Mouse (Mus musculus) MEL (cell line): Measurements from ENCODE around the gene Npas4.

Experiments used
- KAT2A ChIP-seq: conservative IDR thresholded peaks from 2 replicates; pipeline ENCODE4 v1.6.1; 2012; ENCODE audit warnings: low read depth, low read length, improper control_type of control experiment, inconsistent platforms
- NRF1 ChIP-seq: IDR thresholded peaks from 2 replicates; pipeline ENCODE4 v1.6.1; 2014; ENCODE audit warnings: low read depth, mild to moderate bottlenecking, inconsistent platforms, low read length, improper control_type of control experiment, moderate library complexity; ENCODE audit not compliant: poor library complexity, insufficient read depth, severe bottlenecking
- POLR2AphosphoS2 ChIP-seq: IDR thresholded peaks from 2 replicates; pipeline ENCODE4 v1.6.1; 2011; ENCODE audit warnings: low read length, improper control_type of control experiment
- UBTF ChIP-seq: IDR thresholded peaks from 2 replicates; pipeline ENCODE4 v1.6.1; 2012; ENCODE audit warnings: low read depth, mild to moderate bottlenecking, inconsistent platforms, low read length, improper control_type of control experiment, moderate library complexity, borderline replicate concordance; ENCODE audit not compliant: insufficient read depth

DNA sequence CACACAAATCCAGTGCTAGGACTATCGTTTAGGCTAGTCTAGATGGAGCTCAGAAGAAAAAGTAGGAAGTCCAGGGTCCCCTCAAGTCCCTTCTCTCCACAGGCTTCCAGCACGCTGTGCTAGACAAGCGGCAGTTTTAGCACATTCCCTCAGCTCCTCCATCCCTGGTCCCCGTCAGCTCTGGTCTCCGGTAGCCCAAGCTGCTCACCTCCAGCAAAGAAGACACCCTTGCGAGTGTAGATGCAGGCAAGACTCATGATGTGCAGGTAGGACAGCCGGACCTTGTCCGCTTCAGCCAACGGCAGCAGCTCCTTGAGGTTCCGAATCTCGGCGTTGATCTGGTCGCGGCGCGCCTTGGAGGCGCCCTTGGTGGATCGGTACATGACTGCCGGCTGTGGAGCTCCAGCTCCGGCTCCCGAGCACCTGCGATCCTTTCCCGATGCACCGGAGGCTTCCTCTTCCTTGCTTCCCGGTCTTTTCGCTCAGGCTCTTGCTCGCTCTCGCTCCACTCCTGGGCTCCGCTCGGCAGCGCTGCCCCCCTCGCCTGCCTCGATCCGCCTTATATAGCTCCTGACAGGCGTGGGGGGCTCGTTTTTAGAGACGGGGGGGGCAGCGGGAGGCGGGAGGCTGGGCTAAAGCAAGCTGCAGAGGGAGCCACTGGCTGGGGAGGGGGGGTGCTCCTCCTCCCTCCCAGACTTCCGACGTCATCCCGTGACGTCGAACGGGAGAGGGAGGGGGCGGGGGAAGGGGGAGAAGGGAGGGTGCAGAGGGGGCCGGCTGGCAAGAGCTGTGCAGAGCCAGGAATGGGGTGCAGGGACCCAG, 471 bp downstream of the Npas4 start:
- no peak for TF ChIP-seq POLR2AphosphoS2
- TF ChIP-seq KAT2A = no peak
- no peak for TF ChIP-seq NRF1
- TF ChIP-seq UBTF = no peak
